Mouse (Mus musculus) retina, adult 2 months (tissue): ENCODE data around the gene Tifab.
"Not testable (repeated sequence)": the region's sequence is repeated elsewhere in the genome, so short reads cannot be mapped to it uniquely, and the experiment has no call there.

Source experiments
- DNase-seq: peaks from one replicate; pipeline ENCODE4 v3.0.0-alpha.2; 2012; ENCODE audit warnings: low read depth, low spot score

Tifab gene

DNA sequence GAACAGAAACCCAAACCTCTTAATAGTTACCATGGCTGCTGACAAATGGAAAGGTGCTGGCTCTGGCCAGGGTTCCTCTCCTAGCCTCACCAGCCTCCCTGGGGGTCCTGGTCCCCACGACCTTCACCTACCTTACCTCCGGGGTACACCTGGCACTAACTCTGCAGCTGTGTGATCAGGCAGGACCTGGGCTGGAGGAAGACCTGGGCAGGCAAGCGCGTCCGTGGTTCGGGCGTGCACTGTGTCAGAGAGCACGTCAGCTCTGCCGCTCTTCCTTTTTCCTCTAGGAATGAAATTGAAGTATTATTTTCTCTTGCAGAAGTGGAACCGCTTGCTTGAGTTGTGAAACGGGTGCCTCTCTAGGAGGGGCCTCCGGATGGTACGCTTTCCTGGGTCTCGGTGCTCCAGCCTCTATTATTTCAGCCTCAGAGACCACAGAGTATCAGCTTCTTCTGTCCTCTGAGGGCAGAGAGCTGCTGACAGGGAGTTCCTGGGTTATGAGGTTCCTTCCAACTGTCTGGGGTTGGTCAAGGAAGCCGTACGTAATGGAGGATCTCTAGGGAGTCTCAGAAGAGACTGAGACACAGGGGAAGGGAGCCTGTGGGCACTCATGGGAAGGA lies at the start of gene Tifab:
Tifab (minus strand) TSS at position 470 of the 620 bp plus-strand sequence.
- DNase-seq: no peak

DNA sequence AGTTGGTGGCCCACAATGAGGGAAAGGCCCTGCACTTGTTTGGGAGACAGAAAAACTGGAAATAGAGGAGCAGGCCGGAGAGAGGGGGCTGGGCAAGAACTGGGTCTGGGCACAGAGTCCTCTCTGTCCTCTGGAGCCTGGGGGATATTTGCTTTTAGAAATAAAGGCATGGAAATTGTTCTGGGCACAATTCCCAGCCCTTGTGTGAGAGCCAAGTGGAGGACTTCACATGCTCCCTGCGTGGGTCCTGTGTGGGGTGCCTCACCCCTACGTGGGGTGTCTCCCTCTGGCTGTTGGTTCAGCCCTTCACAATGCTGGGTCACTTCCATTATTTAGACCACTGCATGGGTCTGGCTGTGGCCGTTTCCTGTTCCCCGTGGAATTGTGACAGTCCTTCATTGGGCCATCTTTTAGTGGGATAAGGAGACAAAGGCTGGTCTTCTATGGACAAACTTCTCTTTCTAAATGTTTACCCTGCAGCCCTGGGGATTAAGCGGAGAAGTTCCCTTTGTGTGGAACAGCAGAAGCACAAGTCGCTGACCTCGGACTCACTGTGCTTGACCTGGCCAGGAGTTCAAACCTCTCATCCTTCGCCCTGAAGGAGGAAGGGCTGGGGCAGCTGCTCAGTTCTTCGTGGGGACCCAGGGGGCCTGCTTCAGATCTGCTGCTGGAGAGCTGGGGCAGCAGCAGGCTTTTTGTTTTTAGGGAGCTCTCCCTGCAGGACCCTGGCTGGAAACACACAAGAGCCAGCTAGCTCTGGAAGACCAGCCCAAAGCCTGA lies 47.7 kb upstream of the Tifab start:
- DNase-seq: no peak

DNA sequence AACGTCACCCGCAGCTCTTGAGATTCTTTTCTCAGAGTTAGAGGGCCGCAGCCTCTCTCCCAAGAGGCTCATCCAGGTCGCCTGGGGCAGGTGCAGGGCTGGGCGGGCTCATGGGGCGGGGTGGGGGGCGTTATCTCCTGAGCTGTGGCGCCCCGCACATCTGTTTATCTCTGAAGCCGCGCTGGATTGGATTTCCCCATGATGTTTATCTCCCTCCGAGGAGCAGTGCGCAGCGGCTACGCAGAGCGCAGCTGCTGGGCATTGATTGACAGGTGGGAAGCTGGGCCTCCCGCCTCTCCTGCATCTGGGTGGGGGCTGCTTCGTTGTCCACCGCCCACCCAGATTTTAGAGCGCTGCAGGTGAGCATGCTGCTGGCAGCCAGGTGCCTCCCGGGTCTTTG lies 44.9 kb upstream of the Tifab start:
- no peak for DNase-seq

- no peak for DNase-seq
Measured at GRCm38 (mm10) chr13:56222849-56223246, 44.2 kb upstream of the Tifab start.

DNA sequence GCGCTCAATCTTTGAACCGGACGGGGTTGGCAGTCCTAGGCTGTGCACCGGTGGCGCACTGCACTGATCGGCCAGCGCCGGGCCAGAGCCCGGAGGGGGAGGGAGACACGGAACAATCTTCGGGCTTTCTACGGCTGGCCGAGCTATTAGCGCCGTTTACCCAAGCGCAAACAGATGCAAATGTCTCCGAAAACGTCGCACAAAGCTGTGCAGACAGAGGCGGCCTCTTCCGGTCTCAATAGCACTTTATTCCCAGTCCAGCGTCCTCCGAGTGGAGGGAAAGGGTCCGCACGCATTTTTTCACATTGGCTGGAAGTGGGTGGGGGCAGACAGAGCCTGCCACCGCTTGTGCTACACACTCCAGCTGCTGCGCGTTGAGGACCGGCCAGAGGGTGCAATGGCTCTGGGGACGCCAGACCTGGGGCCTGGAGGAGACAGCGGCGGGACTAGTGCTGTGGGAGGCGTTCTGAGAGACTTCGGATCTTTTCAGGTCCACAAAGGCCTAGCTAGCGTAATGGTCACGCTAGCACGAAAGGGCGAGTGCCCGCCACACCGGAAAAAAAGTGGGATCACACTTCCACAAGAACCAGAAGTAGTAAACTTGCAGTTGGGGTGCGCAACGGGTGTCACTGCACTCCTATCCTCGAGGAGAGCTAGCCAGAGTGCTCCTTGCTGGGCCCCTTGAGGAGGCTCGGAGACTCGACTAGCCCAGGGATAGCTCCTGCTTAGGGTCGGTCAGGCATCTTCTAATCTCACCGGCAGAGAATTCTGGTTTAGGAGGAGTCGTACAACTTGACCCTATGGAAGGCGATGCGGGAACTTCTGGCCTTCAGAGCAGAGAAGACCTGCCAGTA lies 43.5 kb upstream of the Tifab start:
- DNase-seq: no peak

- no peak for DNase-seq
Measured at GRCm38 (mm10) chr13:56221129-56221910, 42.6 kb upstream of the Tifab start.

DNA sequence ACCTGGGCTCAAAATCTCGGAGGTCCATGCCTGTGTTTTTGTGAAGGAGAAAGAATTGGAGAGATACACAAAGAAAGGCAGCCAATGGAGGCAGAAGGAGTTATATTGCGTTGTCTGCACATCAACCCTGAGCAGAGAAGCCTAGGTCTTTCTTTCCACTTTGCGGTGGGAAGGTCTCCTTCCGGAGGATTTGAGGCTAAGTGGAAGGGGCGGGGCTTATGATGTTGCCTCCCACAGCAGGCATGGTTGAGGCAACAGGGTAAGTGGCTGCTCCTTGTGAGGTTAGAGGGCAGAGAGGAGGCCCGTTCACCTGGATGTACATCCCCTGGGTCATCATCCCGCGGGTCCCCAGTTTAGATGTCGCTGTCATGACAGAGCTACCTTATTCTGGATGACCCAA lies 40.6 kb upstream of the Tifab start:
- no peak for DNase-seq

DNA sequence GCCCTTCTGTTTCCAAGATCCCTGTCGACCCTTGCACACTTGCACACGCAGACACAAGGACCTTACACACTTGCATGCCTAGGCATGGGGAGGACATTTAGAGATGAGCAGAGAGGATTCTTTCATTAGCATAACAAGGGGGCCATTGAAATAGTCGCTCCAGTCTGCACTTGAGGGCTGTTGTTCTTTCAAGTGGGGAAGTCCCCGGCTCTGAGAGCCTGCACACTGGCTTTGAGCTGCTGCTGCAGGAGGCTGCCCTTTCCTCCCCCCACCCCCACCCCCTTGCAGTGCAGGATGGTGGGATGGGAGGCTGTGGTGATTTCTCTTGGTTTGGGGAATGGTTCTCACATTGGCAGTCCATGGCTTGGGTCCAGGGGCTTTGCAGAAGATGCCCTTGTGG lies 37.4 kb upstream of the Tifab start:
- no peak for DNase-seq

GRCm38 (mm10) chr13:56214633-56215032 lies 35.9 kb upstream of the Tifab start:
- DNase-seq: no peak

- no peak for DNase-seq
Measured at GRCm38 (mm10) chr13:56209067-56209411, 30.4 kb upstream of the Tifab start.

DNA sequence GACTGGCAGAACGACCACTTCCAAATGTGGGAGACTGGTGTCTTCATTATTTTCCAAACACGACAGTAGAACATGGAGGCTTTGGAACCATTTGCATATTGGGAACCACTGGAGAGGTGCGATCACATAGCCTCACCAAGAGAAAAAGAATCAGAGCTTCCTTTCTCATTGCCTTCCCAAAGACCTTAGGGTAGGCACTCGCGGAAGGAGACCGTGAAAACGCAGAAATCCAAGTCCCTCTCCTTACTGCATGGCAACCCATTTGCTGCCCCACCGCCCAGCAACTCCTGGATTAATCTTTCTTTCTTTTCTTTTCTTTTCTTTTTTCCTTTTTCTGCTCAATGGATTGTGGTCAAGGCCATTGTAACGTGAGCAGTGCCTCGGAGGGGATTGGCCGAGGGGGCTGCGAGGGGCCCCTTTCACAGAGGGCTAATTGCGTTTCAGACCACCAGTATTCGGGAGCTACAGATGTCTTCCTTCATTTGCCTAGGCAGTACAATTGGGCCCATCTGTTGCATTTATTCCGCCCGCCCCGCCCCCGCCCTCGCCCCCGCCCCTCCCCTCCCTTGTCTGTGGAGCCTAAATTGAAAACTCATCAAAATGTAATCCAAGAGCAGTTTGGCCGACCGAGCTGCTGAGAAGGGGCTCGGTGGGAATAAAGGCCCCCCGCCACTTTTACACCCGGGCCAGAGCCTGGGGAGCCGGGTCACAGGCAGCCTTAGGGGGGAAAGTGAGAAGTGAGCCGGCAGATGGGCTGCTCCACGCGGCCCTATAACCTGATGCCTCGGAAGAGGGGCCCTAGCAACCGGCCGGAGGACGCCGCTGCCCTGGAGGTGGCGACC lies 29.8 kb upstream of the Tifab start:
- DNase-seq: no peak

DNA sequence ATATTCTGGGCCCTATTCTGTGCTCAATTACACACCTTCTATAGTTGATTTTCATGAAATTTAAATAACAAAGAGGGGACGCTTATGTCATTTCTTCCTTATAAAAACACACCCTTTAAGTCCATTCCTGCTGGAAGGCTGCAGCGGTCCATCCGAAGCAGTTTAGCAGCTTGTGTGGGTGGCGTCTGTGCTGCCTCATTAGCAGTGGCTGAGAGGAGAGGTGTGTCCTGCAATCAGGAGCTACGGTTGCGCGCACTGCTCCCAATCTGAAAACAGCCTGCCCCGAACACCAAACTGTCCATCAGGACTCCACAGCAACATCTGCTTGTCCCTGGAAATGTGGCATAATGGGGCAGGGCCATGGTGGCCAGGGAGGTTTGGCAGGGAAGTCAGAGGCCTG lies 20.8 kb upstream of the Tifab start:
- DNase-seq: no peak

GRCm38 (mm10) chr13:56197473-56198266 lies 19.0 kb upstream of the Tifab start:
- DNase-seq: peak; percentile 77

- no peak for DNase-seq
Measured at GRCm38 (mm10) chr13:56197031-56197430, 18.3 kb upstream of the Tifab start.

DNA sequence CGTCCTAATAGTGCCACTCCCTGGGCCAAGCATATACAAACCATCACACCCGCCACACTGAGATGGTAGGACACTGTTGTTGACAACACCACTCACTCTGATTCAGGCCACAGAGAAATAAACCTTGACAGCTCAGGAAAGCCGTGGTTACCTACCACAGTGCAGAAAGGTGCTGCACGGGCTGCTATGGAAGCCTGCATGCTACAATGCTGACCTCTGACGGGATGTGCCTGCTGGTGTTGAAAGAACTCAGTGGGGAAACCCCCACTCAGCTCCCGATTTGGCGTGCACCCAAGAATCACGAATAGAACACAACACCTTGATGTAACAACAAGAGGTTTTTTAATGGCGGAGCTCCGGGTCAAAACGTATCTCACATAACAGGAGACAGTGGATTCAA lies 17.1 kb upstream of the Tifab start:
- not testable (repeated sequence) for DNase-seq

DNA sequence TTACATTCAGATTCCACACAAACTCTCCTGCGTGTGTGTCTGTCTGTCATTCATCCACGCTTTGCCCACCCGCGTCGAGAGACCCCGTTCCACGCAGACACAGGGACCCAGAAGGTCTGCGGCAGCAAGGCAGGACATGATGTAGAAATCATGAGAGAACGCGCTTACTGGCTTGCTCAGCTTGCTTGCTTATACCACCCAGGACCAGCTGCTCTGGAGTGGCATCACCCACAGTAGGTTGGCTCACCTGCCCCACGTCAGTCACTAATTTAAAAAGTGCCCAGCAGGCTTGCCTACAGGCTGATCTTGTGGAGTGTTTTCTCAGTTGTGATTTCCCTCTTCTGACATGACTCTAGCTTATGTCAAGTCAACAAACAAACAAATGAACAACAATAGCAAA lies 15.5 kb upstream of the Tifab start:
- not testable (repeated sequence) for DNase-seq

- no peak for DNase-seq
Measured at GRCm38 (mm10) chr13:56191225-56191624, 12.5 kb upstream of the Tifab start.

GRCm38 (mm10) chr13:56189688-56190087 lies 11.0 kb upstream of the Tifab start:
- no peak for DNase-seq

- DNase-seq: no peak
Measured at GRCm38 (mm10) chr13:56183687-56184086, 5.0 kb upstream of the Tifab start.

DNA sequence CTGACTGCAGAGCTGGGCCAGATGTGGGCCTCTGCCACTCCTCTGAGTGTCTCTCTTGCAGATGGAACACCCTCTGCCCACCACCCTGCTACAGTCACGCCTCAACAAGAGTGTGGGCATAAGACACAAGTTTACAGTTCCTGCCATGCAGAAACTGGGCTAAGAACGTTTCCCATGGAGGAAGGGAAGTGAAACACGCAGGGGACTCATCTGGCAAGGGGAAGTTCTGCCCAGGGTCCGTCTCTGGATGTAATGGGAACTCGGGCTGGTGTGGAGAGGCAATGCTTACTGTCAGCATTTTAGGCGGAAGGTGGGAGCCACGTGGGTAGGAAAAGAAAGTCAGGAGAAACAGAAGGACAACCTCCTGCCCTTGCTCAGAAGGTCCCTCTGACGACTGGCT lies 2.7 kb upstream of the Tifab start:
- no peak for DNase-seq
